Mouse (Mus musculus): ENCODE results near the gene Txndc11.
A peak's percentile ranks its signal among the peaks of the same experiment; 100 is the strongest.

Txndc11 gene

DNA sequence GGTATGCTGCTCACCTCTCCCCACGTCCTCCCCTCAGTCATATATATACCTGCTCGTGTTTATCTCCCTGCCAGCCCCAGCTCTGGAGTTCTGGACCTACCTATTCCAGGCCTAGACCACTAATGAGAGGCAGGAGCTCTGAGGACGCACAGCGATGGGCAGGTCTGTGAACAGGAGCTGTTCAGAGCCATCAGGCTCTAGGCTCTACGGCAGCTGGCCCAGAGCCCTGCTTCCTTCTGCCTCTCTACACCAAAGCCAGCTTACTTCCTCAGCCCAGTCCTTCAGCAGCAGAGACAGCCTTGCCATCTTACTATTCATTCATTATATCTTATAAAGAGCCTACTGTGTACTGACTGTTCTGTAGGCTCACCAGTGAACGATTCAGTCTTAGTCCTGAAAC is 69.7 kb downstream of the Txndc11 start:
- DNase-seq (ENCODE audit: low spot score) = no peak

- no peak for DNase-seq (ENCODE audit: low spot score)
Measured at GRCm38 (mm10) chr16:11064341-11064740, 70.1 kb downstream of the Txndc11 start.

- DNase-seq (ENCODE audit: low spot score) = peak; percentile 30
Measured at GRCm38 (mm10) chr16:11062794-11063721, 71.4 kb downstream of the Txndc11 start.

DNA sequence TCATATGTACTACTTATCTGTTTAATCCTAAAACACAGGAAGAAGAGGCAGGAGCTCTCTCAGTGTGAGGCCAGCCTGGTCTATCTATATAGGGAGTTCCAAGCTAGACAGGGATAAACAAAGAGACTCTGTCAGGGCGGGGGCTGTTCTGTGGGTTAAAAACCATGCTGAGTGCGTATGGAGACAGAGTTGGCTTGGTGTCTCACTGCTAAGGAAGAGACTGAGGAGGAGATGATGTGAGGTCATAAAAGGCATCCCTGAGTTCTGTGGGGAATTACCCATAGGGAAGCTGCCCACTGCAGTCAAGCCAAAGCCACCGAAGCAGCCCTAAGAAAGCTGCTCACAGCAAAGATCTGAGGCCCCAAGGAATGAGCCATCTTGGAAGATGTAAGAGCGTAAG is 73.8 kb downstream of the Txndc11 start, which contains the start of gene Snn:
Gene Snn, plus strand, starts transcription at position 301 of the 400 bp plus-strand sequence.
- no peak for DNase-seq (ENCODE audit: low spot score)

GRCm38 (mm10) chr16:11055916-11056315 is 78.5 kb downstream of the Txndc11 start:
- DNase-seq (ENCODE audit: low spot score) = no peak

DNA sequence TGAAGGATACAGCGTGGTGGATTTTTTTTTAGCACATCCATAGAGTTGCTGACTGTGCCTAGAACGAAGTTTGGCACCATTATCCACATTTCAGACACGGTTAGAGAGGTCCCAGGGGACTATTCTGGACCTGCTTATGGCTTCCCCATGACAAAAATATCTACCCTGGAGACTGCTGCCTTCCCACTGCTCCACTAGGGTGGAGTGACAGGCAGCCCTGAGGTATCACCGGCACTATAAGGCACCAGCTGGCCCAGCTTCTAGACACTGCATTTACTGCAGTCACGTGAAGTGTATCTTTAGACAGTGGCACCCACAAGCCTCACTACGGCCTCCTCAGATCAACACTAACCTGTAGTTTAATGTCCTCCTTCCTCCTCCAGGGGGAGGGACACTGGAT is 79.6 kb downstream of the Txndc11 start:
- DNase-seq (ENCODE audit: low spot score) = no peak

GRCm38 (mm10) chr16:11054409-11054808 is 80.0 kb downstream of the Txndc11 start:
- no peak for DNase-seq (ENCODE audit: low spot score)

DNA sequence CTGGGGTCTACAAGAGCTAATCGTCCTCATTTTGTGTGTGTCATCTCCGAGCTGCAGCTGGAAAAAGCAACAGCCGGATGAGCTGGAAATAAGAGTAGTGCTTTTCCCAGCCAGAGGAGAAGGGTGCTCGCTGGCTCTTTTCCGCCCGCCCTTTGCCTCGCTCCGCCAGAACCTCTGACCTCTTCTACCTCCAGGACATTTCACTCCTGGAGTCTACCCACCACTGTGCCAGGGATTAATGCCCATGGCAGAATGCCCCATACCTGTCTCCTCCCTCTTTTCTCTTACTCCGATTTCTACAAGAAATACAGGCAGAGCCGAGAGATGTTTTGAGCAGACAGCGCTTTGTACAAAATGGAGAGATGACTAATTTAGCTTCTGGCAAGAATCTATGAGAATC is 83.3 kb downstream of the Txndc11 start:
- no peak for DNase-seq (ENCODE audit: low spot score)

GRCm38 (mm10) chr16:11050226-11050625 is 84.2 kb downstream of the Txndc11 start:
- no peak for DNase-seq (ENCODE audit: low spot score)

DNA sequence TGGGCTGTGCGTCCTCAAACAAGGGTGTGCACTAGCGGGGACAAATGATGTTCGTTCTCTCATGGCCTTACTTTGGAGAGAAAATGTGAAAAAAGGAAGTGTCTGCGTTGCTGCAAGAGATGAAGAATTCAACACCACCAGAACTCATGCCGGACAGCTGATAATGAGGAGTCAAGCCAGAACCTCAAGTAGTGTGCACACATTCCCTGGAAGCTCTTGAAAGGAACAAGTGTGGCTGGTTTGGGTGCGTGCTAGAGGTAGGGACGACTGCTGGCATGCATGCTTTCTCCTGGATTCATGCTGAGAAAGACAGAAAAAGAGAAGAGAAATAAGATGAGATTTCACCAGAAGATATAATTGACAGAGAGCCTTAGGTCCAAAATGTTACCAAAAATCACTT is 87.3 kb downstream of the Txndc11 start:
- DNase-seq (ENCODE audit: low spot score) = no peak

GRCm38 (mm10) chr16:11046437-11046836 is 88.0 kb downstream of the Txndc11 start:
- DNase-seq (ENCODE audit: low spot score) = no peak

- no peak for DNase-seq (ENCODE audit: low spot score)
Measured at GRCm38 (mm10) chr16:11043239-11043638, 91.2 kb downstream of the Txndc11 start.

GRCm38 (mm10) chr16:11040603-11041002 is 93.8 kb downstream of the Txndc11 start:
- DNase-seq (ENCODE audit: low spot score) = no peak

DNA sequence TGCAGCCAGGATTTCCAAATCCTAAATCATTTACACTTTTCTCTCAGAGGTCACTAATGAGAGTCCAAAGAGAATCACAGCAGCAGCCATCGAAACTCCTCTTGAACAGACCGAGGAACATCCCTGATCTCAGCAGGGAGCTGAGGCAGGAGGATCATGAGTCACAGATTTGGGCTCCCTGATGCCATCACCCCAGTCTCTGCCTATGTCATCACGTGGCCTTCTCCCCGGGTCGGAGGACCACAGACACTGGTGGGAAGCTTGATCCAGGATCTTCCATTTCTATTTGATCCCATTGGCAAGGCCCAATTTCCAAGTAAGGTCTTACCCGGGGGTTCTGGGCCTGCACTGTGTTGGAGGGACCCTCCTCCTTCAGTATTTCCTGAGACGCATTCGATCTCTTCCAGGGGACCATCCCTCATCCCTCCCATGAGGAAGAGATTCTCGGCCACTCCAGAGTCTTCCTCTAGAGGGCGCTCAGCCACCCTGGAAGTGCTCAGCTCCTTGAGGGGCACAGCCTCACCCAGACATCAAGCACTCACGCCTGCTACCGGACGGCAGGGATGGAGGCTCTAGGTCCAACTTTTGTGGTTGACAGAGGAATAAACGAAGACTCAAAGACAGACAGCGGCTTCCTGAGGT is 98.5 kb downstream of the Txndc11 start:
- peak; percentile 58 for DNase-seq (ENCODE audit: low spot score)

- no peak for DNase-seq (ENCODE audit: low spot score)
Measured at GRCm38 (mm10) chr16:11035273-11035672, 99.2 kb downstream of the Txndc11 start.

DNA sequence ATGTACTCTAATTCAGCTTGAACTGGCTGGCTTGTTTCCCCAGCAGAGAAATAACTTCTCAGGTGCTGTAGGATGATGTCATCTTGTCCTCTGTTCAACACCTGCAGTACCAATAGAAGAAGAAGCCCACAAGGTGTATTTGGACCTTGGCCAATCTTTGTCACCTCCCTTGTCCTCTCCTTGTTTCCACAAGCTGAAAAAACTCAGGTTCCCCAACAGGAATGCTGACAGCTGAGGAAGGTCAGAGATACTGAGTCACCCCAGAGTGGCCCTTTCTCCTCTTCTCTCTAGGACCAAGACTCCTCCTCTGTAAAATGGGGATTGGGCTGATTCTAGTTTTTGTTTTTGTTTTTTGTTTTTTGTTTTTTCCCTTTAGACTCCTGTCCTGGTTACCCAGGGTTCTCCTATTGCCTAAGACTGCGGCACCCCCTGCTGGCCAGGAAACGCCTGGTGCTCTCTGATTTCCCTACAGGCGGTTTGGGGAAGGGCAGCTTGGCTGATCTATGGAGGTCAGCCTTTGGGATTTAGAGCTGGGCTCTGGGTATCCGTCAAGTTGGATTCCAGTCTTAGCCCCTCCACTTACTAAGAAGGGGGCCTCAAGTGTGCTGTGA is 100.2 kb downstream of the Txndc11 start:
- peak; percentile 77 for DNase-seq (ENCODE audit: low spot score)

DNA sequence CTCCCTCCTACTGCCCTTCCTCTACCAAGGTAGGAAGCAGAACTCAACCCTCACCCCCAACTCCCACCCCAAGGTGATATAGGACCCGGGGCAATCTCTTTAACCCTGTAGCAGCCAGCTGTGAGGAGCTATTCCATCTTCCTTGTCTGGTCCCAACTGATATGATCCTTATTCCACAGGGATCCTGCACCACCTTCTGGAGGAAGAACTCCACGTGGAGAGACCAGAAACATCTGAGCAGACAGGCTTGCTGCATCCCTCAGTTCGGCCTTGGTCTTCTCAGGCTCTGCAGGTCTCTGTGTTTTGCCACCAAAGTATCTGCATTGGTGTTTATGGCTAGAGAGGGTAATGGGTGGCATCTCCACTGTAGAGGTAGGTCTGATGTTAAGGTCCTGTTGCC is 103.1 kb downstream of the Txndc11 start:
- no peak for DNase-seq (ENCODE audit: low spot score)

DNA sequence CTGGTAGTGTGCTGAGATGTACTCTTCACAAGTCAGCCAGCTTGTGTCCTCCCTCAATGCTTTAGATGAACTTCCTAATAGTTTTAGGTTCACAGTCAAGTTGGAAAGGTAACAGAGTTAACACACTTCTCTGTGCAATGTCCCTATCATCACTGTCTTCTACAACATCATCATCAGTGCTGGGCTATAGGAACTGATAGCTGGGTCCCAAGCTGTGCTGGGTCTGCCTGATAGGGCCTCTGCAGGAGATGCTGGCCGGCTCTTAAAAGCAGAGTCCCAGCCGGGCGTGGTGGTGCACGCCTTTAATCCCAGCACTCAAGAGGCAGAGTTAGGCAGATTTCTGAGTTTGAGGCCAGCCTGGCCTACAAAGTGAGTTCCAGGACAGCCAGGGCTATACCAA is 103.6 kb downstream of the Txndc11 start:
- DNase-seq (ENCODE audit: low spot score) = no peak

DNA sequence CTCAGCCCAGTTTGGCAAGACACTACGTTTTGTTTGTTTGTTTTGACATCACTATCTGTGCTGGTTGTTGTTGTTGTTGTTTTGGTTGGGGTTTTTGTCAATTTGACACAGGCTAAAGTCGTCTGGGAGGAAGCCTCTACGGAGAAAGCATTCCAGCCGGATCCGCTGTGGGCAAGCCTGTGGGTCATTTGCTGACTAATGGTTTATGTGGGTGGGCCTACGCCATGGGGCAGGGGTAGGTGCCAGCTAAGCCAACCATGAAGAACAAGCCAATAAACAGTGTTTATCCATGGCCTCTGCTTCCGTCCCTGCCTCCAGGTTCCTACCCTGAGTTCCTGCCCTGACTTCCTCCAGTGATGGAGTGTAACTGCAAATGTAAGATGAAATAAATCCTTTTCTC is 106.2 kb downstream of the Txndc11 start:
- no peak for DNase-seq (ENCODE audit: low spot score)

All from yolk sac, embryonic 10.5 days (tissue).